Mouse (Mus musculus) intestine, postnatal 0 days (tissue): Measurements from ENCODE around the gene Gm29609. TPM values are rescaled to one million over a fixed set of nuclear protein-coding genes. Genes with fewer than 3 reads are reported as not detected.

ENCODE experiments used
- ATAC-seq: fragments of 200-750 bp; cut with Nextera tagmentation; 2 replicates; pipeline ENCODE4 v1.8.0; 2017; ENCODE audit warnings: mild to moderate bottlenecking, moderate TSS enrichment, moderate library complexity
- H3K27ac ChIP-seq: fragments of 300-500 bp; sonication (generic); 2 replicates; pipeline ENCODE4 v1.5.1; 2014; ENCODE audit warnings: mild to moderate bottlenecking, low read depth, low read length, moderate library complexity
- H3K27me3 ChIP-seq: fragments of 300-500 bp; sonication (generic); replicated peaks from 2 replicates; pipeline ENCODE4 v1.6.1; 2014; ENCODE audit warnings: low read length, mixed read lengths; ENCODE audit not compliant: control insufficient read depth, insufficient read depth
- H3K36me3 ChIP-seq: fragments of 300-500 bp; sonication (generic); 2 replicates; pipeline ENCODE4 v1.6.1; 2014; ENCODE audit warnings: mild to moderate bottlenecking, moderate library complexity; ENCODE audit not compliant: control insufficient read depth, insufficient read depth
- H3K4me1 ChIP-seq: fragments of 300-500 bp; sonication (generic); replicated peaks from 2 replicates; pipeline ENCODE4 v1.6.1; 2014; ENCODE audit warnings: antibody characterized with exemption, low read length, mixed read lengths; ENCODE audit not compliant: control insufficient read depth, insufficient read depth
- H3K4me2 ChIP-seq: fragments of 300-500 bp; sonication (generic); replicated peaks from 2 replicates; pipeline ENCODE4 v1.6.1; 2014; ENCODE audit warnings: low read depth, mild to moderate bottlenecking, moderate library complexity
- H3K4me3 ChIP-seq: fragments of 300-500 bp; sonication (generic); 2 replicates; pipeline ENCODE4 v1.5.1; 2014; ENCODE audit warnings: low read depth, low read length
- H3K9ac ChIP-seq: fragments of 300-500 bp; sonication (generic); 2 replicates; pipeline ENCODE4 v1.6.1; 2014; ENCODE audit warnings: mild to moderate bottlenecking, low read depth, low read length
- H3K9me3 ChIP-seq: fragments of 300-500 bp; sonication (generic); 2 replicates; pipeline ENCODE4 v1.6.1; 2016; ENCODE audit warnings: mixed run types; ENCODE audit not compliant: control insufficient read depth
- CTCF ChIP-seq: sonication (generic); IDR thresholded peaks from 2 replicates; pipeline ENCODE4 v1.5.1; 2016; ENCODE audit warnings: low read depth, mild to moderate bottlenecking, control low read depth, antibody characterized with exemption, moderate library complexity
- WGBS: fragments of 180-500 bp; shearing (Covaris S2); extraction: QIAGEN DNeasy Blood & Tissue Kit; methylation state at CpG from one replicate; pipeline ENCODE4 v1.1.7; 2014; 5-methylcytosine and 5-hydroxymethylcytosine counted together
- polyA plus RNA-seq: library from polyadenylated mRNA; unstranded; fragments of >200 nt; fragmentation: Nextera tagmentation; extraction: Ambion mirVana; gene quantifications from 2 replicates; pipeline ENCODE4 v1.2.1, GENCODE M21; 2015

Gm29609 gene
- polyA plus RNA-seq, 1 experiment from 2014 or later, result 0.53 TPM

GRCm38 (mm10) chr5:31094799-31095691, 84.7 kb downstream of the Gm29609 start:
- Histone ChIP-seq H3K9ac (no peak overlapping the region), H3K4me1 (peaks cover 3% of the 10 kb centered on the region; the same call in 1 of the 2 replicates), H3K4me2 (peak overlapping the region; percentile 79), H3K27me3 (peaks cover 68% of the 10 kb centered on the region), H3K27ac (no peak overlapping the region), H3K4me3 (peak overlapping the region; percentile 47), H3K9me3 (no peaks in the 10 kb centered on the region), H3K36me3 (no peaks in the 10 kb centered on the region)
- WGBS, result under 1% methylated on average over 59 of the region's 59 CpGs
- no peak; the same call in 1 of the 2 replicates for ATAC-seq
- peak; percentile 29; the same call in 1 of the 2 replicates for TF ChIP-seq CTCF

Other genes starting within 250 kb of the Gm29609 start
- gene Cgref1, start 234.3 kb downstream of the Gm29609 start, polyA plus RNA-seq, result 535 and 618 TPM in 2 replicates
- gene Preb, start 219.6 kb downstream of the Gm29609 start, polyA plus RNA-seq, result 150 and 161 TPM in 2 replicates
- 1.8 and 2.3 TPM in 2 replicates for gene Tcf23, start 211.2 kb downstream of the Gm29609 start, polyA plus RNA-seq
- gene Atraid, start 131.6 kb downstream of the Gm29609 start, polyA plus RNA-seq, result 227 and 250 TPM in 2 replicates
- 18.0 and 20.0 TPM in 2 replicates for gene Slc5a6, start 131.0 kb downstream of the Gm29609 start, polyA plus RNA-seq
- 3.2 and 3.7 TPM in 2 replicates for gene Cad, start 125.1 kb downstream of the Gm29609 start, polyA plus RNA-seq
- not detected in 2 replicates for gene Dnajc5g, start 73.6 kb downstream of the Gm29609 start, polyA plus RNA-seq
- 0.10 TPM in 1 of 2 replicates, not detected in the other for gene Slc30a3, start 71.7 kb downstream of the Gm29609 start, polyA plus RNA-seq
- gene Trim54, start 63.2 kb downstream of the Gm29609 start, polyA plus RNA-seq, result not detected in 2 replicates
- not detected in 2 replicates for gene Ucn, start 41.1 kb downstream of the Gm29609 start, polyA plus RNA-seq
- 38.8 and 42.2 TPM in 2 replicates for gene Mpv17, start 25.7 kb downstream of the Gm29609 start, polyA plus RNA-seq
- 23.1 and 26.2 TPM in 2 replicates for gene Gtf3c2, start 233 bp upstream of the Gm29609 start, polyA plus RNA-seq
- 122 and 130 TPM in 2 replicates for gene Snx17, start 13.3 kb upstream of the Gm29609 start, polyA plus RNA-seq
- 43.7 and 45.1 TPM in 2 replicates for gene Eif2b4, start 13.5 kb upstream of the Gm29609 start, polyA plus RNA-seq
- 6.8 and 7.3 TPM in 2 replicates for gene Zfp513, start 22.4 kb upstream of the Gm29609 start, polyA plus RNA-seq
- gene Ppm1g, start 40.8 kb upstream of the Gm29609 start, polyA plus RNA-seq, result 54.8 and 55.4 TPM in 2 replicates
- 96.4 and 99.6 TPM in 2 replicates for gene Nrbp1, start 61.0 kb upstream of the Gm29609 start, polyA plus RNA-seq
- 0.51 and 0.70 TPM in 2 replicates for gene Gm9970, start 61.3 kb upstream of the Gm29609 start, polyA plus RNA-seq
- 105 and 108 TPM in 2 replicates for gene Krtcap3, start 71.8 kb upstream of the Gm29609 start, polyA plus RNA-seq
- gene Ift172, start 111.2 kb upstream of the Gm29609 start, polyA plus RNA-seq, result 28.3 and 30.4 TPM in 2 replicates
- 6.2 and 7.2 TPM in 2 replicates for gene Fndc4, start 116.2 kb upstream of the Gm29609 start, polyA plus RNA-seq
- gene Gckr, start 117.5 kb upstream of the Gm29609 start, polyA plus RNA-seq, result 0.10 TPM in 1 of 2 replicates, not detected in the other